Mouse (Mus musculus): ENCODE measurements at regions not wholly inside any gene's neighbourhood (a gene's known extent, or its start where the extent isn't known, plus 50 kb on each side); places are given as distances from the start of the nearest gene placed in this dataset.
"Not testable (repeated sequence)": the region's sequence is repeated elsewhere in the genome, so short reads cannot be mapped to it uniquely, and the experiment has no call there.

DNA sequence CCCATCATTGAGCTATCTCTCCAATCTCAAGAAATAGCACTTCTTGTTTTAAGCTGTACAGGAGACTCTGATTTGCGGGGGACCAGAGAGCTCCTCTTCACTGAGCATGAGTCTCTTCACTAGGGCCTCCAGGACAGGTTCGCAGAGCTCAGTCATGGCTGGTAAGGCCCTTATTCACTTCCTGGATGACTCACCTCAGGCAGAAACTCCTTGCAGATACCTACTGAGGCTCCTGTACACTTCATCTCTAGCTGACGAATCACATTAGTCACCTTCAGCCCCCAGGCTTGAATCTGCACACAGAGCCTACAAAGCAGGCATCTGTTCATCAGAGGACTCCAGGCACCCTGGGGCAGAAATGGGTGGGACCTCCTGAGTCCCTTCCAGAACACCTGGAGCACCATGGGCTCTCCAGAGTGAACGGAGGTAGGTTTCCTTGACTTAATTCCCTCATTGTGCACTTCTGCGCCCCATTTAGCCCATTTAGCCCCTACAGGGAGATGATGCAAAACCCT, 172.8 kb downstream of the Wdr11 start:
- no peaks in the 10 kb centered on the region for H3K36me3 ChIP-seq (ENCODE audit: control insufficient read depth, insufficient read depth)
- no peak overlapping the region for H3K27ac ChIP-seq (ENCODE audit: low read length)
- ATAC-seq (ENCODE audit: low read depth) = no peak
- no peak overlapping the region for H3K4me2 ChIP-seq (ENCODE audit: low read depth, low read length)
- WGBS (ENCODE audit: insufficient replicate concordance) = 56% methylated on average over 5 of the region's 5 CpGs
- no peak overlapping the region for H3K4me3 ChIP-seq (ENCODE audit: low read depth, low read length)
- H3K27me3 ChIP-seq (ENCODE audit: control insufficient read depth, insufficient read depth, low read depth, low read length) = no peaks in the 10 kb centered on the region
- H3K9ac ChIP-seq (ENCODE audit: low read depth, low read length) = no peak overlapping the region
- no peaks in the 10 kb centered on the region for H3K4me1 ChIP-seq (ENCODE audit: control insufficient read depth, low read depth, low read length)
- no peaks in the 10 kb centered on the region for H3K9me3 ChIP-seq (replicated peaks; ENCODE audit: control insufficient read depth, low read length)

DNA sequence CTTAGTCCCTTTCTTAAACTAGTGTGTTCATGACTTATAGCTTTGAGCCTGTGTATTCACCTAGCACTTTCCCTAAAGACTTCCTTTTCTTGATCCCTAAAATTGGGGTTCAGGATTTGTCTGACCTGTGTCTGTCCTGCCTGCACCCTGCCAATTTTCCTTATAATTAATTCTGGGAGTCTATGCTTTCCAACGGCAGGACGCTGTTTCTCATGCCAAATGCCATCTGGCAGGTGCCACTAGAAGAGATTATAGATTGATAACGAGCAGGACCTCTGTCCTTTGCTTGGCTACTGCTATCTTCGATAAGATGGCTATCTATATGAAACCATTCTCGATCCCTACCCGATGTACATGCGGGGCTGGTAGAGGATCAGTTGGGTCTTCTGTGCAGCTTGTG, 174.0 kb downstream of the Wdr11 start:
- H3K9ac ChIP-seq (ENCODE audit: low read depth, low read length) = no peak overlapping the region
- no peaks in the 10 kb centered on the region for H3K4me1 ChIP-seq (ENCODE audit: control insufficient read depth, low read depth, low read length)
- 73% methylated on average over 7 of the region's 7 CpGs for WGBS (ENCODE audit: insufficient replicate concordance)
- H3K9me3 ChIP-seq (replicated peaks; ENCODE audit: control insufficient read depth, low read length) = no peaks in the 10 kb centered on the region
- no peak overlapping the region for H3K4me3 ChIP-seq (ENCODE audit: low read depth, low read length)
- no peak overlapping the region for H3K4me2 ChIP-seq (ENCODE audit: low read depth, low read length)
- H3K27me3 ChIP-seq (ENCODE audit: control insufficient read depth, insufficient read depth, low read depth, low read length) = no peaks in the 10 kb centered on the region
- H3K27ac ChIP-seq (ENCODE audit: low read length) = no peak overlapping the region
- no peaks in the 10 kb centered on the region for H3K36me3 ChIP-seq (ENCODE audit: control insufficient read depth, insufficient read depth)
- no peak for ATAC-seq (ENCODE audit: low read depth)

DNA sequence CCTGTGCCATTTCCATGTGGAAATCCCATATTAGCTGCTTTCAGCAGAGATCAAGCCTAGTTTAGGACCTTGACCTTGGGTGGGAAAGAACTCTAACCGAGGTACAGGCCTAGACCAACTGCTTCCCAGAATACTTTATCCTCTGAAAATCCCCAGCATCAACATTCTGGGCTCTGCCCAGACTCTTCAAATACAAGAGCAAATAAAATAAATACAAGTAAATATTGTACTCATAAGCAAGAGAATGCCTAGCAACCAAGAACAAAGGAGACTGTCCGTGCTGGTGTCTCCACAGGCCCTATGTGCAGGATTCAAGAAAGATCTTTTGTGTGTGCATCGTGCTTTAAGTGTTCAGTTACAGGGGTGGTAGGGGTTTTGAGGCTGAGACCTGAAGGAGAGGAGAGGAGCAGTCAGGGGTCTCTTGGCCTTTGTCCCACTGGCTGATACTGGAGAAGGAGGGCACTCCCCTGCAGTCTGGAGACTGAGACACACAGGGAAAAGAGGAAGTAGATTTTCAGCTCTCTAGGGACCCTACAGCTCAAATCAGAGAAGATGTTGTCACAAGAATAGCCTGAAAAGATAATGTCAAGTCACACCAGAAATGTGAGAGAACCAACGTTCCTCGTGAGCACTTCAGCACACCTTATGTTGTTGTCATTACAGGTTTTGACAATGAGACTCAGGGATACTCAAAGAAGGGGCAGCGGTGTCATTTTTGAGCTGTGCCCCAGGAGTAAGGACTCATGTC, 174.6 kb downstream of the Wdr11 start:
- WGBS (ENCODE audit: insufficient replicate concordance) = 46% methylated on average over 6 of the region's 6 CpGs

DNA sequence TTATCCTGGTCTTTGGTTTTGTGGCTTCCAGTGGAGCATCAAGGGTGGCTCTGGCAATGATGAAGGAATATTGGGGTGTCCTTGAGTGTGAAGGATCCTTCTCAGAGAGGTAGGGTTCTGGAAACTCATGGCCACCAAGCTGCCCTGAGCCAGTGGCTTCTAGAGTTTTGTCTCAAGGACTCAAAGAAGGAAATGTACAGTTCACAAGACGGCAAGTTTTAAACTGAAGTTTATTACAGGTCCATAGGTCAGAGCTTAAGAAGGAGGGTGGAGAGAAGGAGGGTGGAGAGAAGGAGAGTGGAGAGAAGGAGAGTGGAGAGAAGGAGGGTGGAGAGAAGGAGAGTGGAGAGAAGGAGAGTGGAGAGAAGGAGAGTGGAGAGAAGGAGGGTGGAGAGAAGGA, 178.0 kb downstream of the Wdr11 start:
- H3K27me3 ChIP-seq (ENCODE audit: control insufficient read depth, insufficient read depth, low read depth, low read length); H3K4me1 ChIP-seq (ENCODE audit: control insufficient read depth, low read depth, low read length); H3K4me2 ChIP-seq (ENCODE audit: low read depth, low read length); H3K27ac ChIP-seq (ENCODE audit: low read length); H3K9me3 ChIP-seq (replicated peaks; ENCODE audit: control insufficient read depth, low read length); H3K9ac ChIP-seq (ENCODE audit: low read depth, low read length); ATAC-seq (ENCODE audit: low read depth); H3K36me3 ChIP-seq (ENCODE audit: control insufficient read depth, insufficient read depth); H3K4me3 ChIP-seq (ENCODE audit: low read depth, low read length): not testable (repeated sequence)
- 62% methylated on average over 1 of the region's 1 CpGs for WGBS (ENCODE audit: insufficient replicate concordance)

More for the DNA sequence above, 174.6 kb downstream of the Wdr11 start:
- no peak overlapping the region for H3K4me2 ChIP-seq (ENCODE audit: low read depth, low read length)
- no peaks in the 10 kb centered on the region for H3K9me3 ChIP-seq (replicated peaks; ENCODE audit: control insufficient read depth, low read length)
- H3K9ac ChIP-seq (ENCODE audit: low read depth, low read length) = no peak overlapping the region
- no peaks in the 10 kb centered on the region for H3K4me1 ChIP-seq (ENCODE audit: control insufficient read depth, low read depth, low read length)
- H3K4me3 ChIP-seq (ENCODE audit: low read depth, low read length) = no peak overlapping the region
- no peak for ATAC-seq (ENCODE audit: low read depth)
- H3K27me3 ChIP-seq (ENCODE audit: control insufficient read depth, insufficient read depth, low read depth, low read length) = no peaks in the 10 kb centered on the region
- H3K27ac ChIP-seq (ENCODE audit: low read length) = no peak overlapping the region
- no peaks in the 10 kb centered on the region for H3K36me3 ChIP-seq (ENCODE audit: control insufficient read depth, insufficient read depth)

DNA sequence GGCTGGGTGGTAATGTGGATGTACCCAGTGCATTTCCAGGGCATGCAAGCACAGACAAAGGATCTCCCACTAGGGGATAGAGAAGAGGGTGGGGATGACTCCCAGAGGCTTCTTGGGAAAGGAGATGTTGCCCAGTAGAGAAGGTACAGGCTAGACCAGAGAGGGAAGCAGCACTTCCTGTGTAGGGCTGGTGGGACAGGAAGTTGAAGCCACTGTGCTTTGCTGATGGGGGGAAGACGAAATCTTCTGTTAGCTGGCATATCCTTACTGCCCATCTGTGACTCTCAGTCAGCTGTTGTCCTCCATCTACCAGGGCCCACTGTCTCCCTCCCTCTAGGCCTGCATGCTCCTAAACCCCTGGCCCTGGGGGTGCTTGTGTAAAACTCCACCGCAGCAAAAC, 180.2 kb downstream of the Wdr11 start:
- Histone ChIP-seq H3K36me3 (ENCODE audit: control insufficient read depth, insufficient read depth) (no peaks in the 10 kb centered on the region), H3K4me1 (ENCODE audit: control insufficient read depth, low read depth, low read length) (no peaks in the 10 kb centered on the region), H3K4me3 (ENCODE audit: low read depth, low read length) (no peak overlapping the region), H3K4me2 (ENCODE audit: low read depth, low read length) (no peak overlapping the region), H3K27ac (ENCODE audit: low read length) (no peak overlapping the region), H3K27me3 (ENCODE audit: control insufficient read depth, insufficient read depth, low read depth, low read length) (no peaks in the 10 kb centered on the region), H3K9ac (ENCODE audit: low read depth, low read length) (no peak overlapping the region), H3K9me3 (replicated peaks; ENCODE audit: control insufficient read depth, low read length) (no peaks in the 10 kb centered on the region)
- ATAC-seq (ENCODE audit: low read depth) = no peak
- WGBS (ENCODE audit: insufficient replicate concordance) = 41% methylated on average over 2 of the region's 2 CpGs

DNA sequence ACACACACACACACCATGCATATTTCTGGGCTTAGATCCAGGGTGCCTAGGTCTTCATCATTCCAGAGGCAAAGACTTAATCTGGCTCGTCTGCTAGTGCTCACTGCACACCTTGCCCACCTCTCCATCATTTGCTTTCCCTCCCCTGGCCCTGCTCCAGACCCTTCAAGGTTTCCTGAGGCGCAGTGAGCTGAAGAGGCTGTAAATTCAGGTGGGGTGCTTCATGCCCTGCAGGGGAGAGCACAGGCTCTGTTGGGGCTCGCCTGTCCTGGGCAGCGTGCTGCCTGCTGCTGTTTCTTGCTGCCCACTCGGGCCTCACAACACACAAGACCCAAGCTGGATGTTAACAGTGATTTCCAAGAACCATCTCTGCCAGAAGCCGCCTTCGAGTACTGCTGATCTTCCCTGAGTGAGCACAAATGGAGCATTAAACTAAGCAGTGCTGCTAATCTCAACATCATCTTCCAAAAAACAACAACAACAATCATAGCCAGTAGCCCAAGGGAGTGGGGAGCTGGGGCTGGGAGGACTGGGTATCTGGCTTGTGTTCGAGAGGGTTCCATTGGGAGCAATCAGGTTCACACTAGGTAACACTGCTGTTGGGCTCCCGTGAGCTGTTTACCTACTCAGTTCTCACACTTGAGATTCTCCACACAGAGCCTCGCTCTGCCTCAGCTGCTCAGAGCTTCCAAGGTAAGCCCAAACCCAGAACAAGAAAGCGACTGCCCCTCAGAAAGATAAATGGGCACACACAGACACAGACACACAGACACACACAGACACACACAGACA, 181.1 kb downstream of the Wdr11 start:
- H3K36me3 ChIP-seq (ENCODE audit: control insufficient read depth, insufficient read depth) = no peaks in the 10 kb centered on the region
- no peaks in the 10 kb centered on the region for H3K27me3 ChIP-seq (ENCODE audit: control insufficient read depth, insufficient read depth, low read depth, low read length)
- WGBS (ENCODE audit: insufficient replicate concordance) = 61% methylated on average over 11 of the region's 11 CpGs
- ATAC-seq (ENCODE audit: low read depth) = no peak
- H3K27ac ChIP-seq (ENCODE audit: low read length) = no peak overlapping the region
- H3K9me3 ChIP-seq (replicated peaks; ENCODE audit: control insufficient read depth, low read length) = no peaks in the 10 kb centered on the region
- H3K4me1 ChIP-seq (ENCODE audit: control insufficient read depth, low read depth, low read length) = no peaks in the 10 kb centered on the region
- H3K4me2 ChIP-seq (ENCODE audit: low read depth, low read length) = no peak overlapping the region
- no peak overlapping the region for H3K4me3 ChIP-seq (ENCODE audit: low read depth, low read length)
- no peak overlapping the region for H3K9ac ChIP-seq (ENCODE audit: low read depth, low read length)

DNA sequence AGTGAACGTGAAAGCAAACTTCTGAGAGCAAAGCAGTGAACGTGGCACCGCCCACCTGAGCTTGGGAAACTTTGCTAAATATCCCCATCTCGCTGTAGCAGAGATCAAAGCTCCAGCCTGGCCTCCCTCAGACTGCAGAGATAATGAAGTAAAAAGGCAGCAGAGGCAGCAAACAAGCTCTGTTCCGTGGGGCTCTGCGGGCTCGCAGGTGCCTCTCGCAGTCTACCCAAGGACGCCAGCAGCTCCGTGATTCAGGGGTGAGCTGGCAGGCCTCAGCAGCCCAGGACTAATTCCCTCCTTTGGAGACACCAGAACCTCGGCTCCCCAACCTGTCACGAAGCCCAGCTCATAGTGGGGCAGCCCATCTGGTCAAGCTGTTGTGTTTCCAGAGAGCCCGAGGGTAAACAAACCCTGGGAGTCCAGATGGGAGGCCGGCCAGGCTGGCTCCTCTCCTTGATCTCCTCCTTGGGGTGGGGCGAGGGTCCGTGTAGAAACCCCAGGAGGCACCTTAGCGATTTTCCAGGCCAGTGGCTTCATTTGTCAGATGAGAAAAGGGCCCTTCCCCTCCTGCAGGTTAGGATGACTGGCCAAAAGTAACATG, 182.7 kb downstream of the Wdr11 start:
- H3K9me3 ChIP-seq (replicated peaks; ENCODE audit: control insufficient read depth, low read length) = no peaks in the 10 kb centered on the region
- H3K4me2 ChIP-seq (ENCODE audit: low read depth, low read length) = no peak overlapping the region
- no peak overlapping the region for H3K4me3 ChIP-seq (ENCODE audit: low read depth, low read length)
- no peak for ATAC-seq (ENCODE audit: low read depth)
- no peak overlapping the region for H3K27ac ChIP-seq (ENCODE audit: low read length)
- H3K9ac ChIP-seq (ENCODE audit: low read depth, low read length) = no peak overlapping the region
- WGBS (ENCODE audit: insufficient replicate concordance) = 23% methylated on average over 17 of the region's 17 CpGs
- no peaks in the 10 kb centered on the region for H3K27me3 ChIP-seq (ENCODE audit: control insufficient read depth, insufficient read depth, low read depth, low read length)
- H3K36me3 ChIP-seq (ENCODE audit: control insufficient read depth, insufficient read depth) = no peaks in the 10 kb centered on the region
- H3K4me1 ChIP-seq (ENCODE audit: control insufficient read depth, low read depth, low read length) = no peaks in the 10 kb centered on the region

DNA sequence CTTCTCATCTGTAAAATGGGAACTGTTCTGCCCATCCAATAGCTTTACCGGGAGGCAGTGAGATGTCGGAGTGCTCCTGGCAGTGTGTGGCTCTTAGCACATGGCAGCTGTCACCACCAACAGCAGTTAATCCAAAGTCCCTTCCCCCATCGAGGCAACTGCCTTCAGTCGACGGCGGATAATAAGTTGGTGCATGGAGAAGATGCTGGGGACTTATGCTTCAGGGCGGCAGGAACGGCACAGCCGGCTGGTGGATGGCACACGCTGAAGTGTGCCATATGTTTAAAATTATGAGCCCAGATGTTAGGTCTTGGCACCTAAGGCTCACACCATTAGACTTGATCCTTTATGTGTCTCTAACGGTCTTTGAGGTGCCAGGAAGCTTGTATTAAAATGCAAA, 183.5 kb downstream of the Wdr11 start:
- Histone ChIP-seq H3K9ac (ENCODE audit: low read depth, low read length) (no peak overlapping the region), H3K9me3 (replicated peaks; ENCODE audit: control insufficient read depth, low read length) (no peaks in the 10 kb centered on the region), H3K36me3 (ENCODE audit: control insufficient read depth, insufficient read depth) (no peaks in the 10 kb centered on the region), H3K27me3 (ENCODE audit: control insufficient read depth, insufficient read depth, low read depth, low read length) (no peaks in the 10 kb centered on the region), H3K4me1 (ENCODE audit: control insufficient read depth, low read depth, low read length) (no peaks in the 10 kb centered on the region), H3K4me3 (ENCODE audit: low read depth, low read length) (no peak overlapping the region), H3K27ac (ENCODE audit: low read length) (no peak overlapping the region), H3K4me2 (ENCODE audit: low read depth, low read length) (no peak overlapping the region)
- WGBS (ENCODE audit: insufficient replicate concordance) = 69% methylated on average over 11 of the region's 11 CpGs
- no peak for ATAC-seq (ENCODE audit: low read depth)

Data from liver, embryonic 16.5 days (tissue).